Mouse (Mus musculus) hindbrain, embryonic 13.5 days (tissue): Measurements from ENCODE around the gene Gm20458. TPM values are rescaled to one million over a fixed set of nuclear protein-coding genes. Genes with fewer than 3 reads are reported as not detected.

Experiments
- ATAC-seq: fragments of 200-750 bp; cut with Nextera tagmentation; 2 replicates; pipeline ENCODE4 v1.8.0; 2017; ENCODE audit warnings: moderate TSS enrichment; ENCODE audit not compliant: low FRiP score
- H3K27ac ChIP-seq: fragments of 300-500 bp; sonication (generic); 2 replicates; pipeline ENCODE4 v1.5.1; 2015; ENCODE audit warnings: inconsistent platforms, mild to moderate bottlenecking, moderate library complexity
- H3K27me3 ChIP-seq: fragments of 300-500 bp; sonication (generic); 2 replicates; pipeline ENCODE4 v1.6.1; 2015; ENCODE audit warnings: mild to moderate bottlenecking, inconsistent platforms
- H3K36me3 ChIP-seq: fragments of 300-500 bp; sonication (generic); 2 replicates; pipeline ENCODE4 v1.6.1; 2015; ENCODE audit warnings: mild to moderate bottlenecking, inconsistent platforms
- H3K4me1 ChIP-seq: fragments of 300-500 bp; sonication (generic); replicated peaks from 2 replicates; pipeline ENCODE4 v1.6.1; 2015; ENCODE audit warnings: inconsistent platforms
- H3K4me2 ChIP-seq: fragments of 300-500 bp; sonication (generic); 2 replicates; pipeline ENCODE4 v1.6.1; 2015; ENCODE audit warnings: inconsistent platforms, mild to moderate bottlenecking, moderate library complexity
- H3K4me3 ChIP-seq: fragments of 300-500 bp; sonication (generic); 2 replicates; pipeline ENCODE4 v1.5.1; 2015; ENCODE audit warnings: mild to moderate bottlenecking, inconsistent platforms
- H3K9ac ChIP-seq: fragments of 300-500 bp; sonication (generic); 2 replicates; pipeline ENCODE4 v1.6.1; 2015; ENCODE audit warnings: mild to moderate bottlenecking, inconsistent platforms
- H3K9me3 ChIP-seq: fragments of 300-500 bp; sonication (generic); 2 replicates; pipeline ENCODE4 v1.6.1; 2016; ENCODE audit warnings: inconsistent platforms
- WGBS: fragments of 180-500 bp; shearing (Covaris S2); methylation state at CpG from one replicate; pipeline ENCODE4 v1.1.7; 2015; 5-methylcytosine and 5-hydroxymethylcytosine counted together
- polyA plus RNA-seq: library from polyadenylated mRNA; unstranded; fragments of >200 nt; fragmentation: Nextera tagmentation; extraction: Ambion mirVana; gene quantifications from 2 replicates; pipeline ENCODE4 v1.2.1, GENCODE M21; 2015

Gm20458 gene
- polyA plus RNA-seq, 1 experiment from 2014 or later, result 5.9 TPM

GRCm38 (mm10) chr2:164514916-164515315 lies 54.1 kb downstream of the Gm20458 start:
- no peak overlapping the region for H3K4me2 ChIP-seq
- H3K27me3 ChIP-seq, result no peaks in the 10 kb centered on the region
- ATAC-seq, result no peak
- no peak overlapping the region for H3K9ac ChIP-seq
- no peaks in the 10 kb centered on the region for H3K4me1 ChIP-seq
- no peak overlapping the region for H3K27ac ChIP-seq
- H3K9me3 ChIP-seq, result no peaks in the 10 kb centered on the region
- WGBS, result 83% methylated on average over 3 of the region's 3 CpGs
- no peaks in the 10 kb centered on the region for H3K36me3 ChIP-seq
- no peak overlapping the region for H3K4me3 ChIP-seq

DNA sequence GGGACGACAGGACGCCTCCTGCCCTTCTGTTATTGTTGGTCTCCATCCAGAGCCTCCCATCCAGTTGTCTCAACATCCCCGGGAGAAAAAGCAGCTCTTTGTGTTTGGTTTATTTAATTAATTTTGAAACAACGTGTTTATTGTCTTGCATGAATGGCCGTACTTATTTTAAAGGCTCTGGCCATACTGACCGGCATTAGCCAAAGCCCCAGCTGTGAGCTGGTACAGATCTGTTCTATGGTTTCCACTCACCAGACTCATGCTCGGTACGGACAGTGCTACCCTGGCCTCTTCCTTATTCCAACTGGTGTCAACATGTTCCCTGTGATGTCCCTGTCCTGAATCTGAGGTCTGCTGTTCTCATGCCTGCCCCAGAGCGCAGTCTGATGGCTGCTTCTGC lies 55.1 kb downstream of the Gm20458 start:
- Histone ChIP-seq H3K4me3 (no peak overlapping the region), H3K4me2 (no peak overlapping the region), H3K36me3 (no peaks in the 10 kb centered on the region), H3K9ac (no peak overlapping the region), H3K27me3 (no peaks in the 10 kb centered on the region; the same call in 1 of the 2 replicates), H3K9me3 (no peaks in the 10 kb centered on the region), H3K4me1 (no peaks in the 10 kb centered on the region), H3K27ac (no peak overlapping the region)
- ATAC-seq, result no peak
- 79% methylated on average over 9 of the region's 9 CpGs for WGBS

DNA sequence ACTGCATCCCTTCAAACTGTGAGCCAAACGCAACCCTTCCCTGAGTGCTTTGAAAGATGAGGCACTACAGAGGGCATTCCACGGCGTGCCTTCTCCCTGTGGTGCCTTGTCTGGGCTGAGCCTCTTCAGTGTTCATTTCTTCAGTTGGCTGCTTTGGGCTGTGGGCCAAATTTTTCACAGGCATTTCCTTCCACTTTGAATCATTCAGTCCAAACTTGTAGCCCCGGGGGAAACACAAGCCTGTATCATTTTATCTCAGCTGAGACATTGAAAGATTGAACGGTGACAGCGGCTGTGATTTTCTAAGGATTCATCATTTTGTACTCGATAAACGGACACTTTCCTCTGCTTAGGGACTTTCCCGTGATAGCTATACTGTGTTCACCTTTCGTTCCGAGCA lies 55.8 kb downstream of the Gm20458 start:
- Histone ChIP-seq H3K27ac (no peak overlapping the region), H3K4me1 (0 out of 2 replicates have a peak, but pooled peaks cover 1% of the 10 kb centered on the region), H3K4me2 (no peak overlapping the region), H3K27me3 (no peaks in the 10 kb centered on the region; the same call in 1 of the 2 replicates), H3K36me3 (no peaks in the 10 kb centered on the region), H3K9ac (no peak overlapping the region), H3K4me3 (no peak overlapping the region), H3K9me3 (no peaks in the 10 kb centered on the region)
- no peak for ATAC-seq
- 90% methylated on average over 11 of the region's 11 CpGs for WGBS

DNA sequence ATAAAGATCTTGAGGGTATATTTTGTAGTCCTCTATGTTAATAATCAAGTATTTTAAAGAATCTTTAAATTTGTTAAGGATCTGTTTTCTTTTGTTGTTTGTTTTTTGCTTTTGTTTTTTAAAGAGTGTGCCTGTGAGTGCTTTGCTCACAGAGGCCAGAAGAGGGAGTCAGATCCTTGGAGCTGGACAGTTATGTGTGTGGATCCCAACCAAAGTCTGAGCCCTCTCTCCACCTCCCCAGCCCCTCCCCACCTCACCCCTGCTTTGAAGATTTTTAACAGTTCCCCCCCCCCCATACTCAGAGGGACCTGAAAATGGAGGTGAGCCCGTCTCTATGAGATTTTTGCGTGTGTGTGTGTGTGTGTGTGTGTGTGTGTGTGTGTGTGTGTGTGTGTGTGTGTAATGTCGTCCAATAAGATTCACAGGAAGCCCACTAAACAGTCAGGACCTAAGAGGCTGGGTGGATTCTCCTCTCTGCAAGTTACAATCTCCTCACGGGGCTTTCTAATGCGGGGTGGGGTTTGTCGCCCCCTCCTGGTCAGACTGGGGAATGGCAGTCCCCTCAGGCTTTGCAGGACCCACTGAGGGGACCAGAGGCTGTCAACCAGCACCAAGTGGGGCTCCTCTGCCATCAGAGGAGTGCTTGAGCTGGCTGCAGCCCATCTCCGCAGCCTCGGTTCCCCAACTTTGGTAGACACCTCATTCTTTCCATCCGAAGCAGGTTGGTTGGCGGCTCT lies 56.9 kb downstream of the Gm20458 start:
- H3K4me1 ChIP-seq, result peaks cover 9% of the 10 kb centered on the region; the same call in 1 of the 2 replicates
- no peak for ATAC-seq
- no peaks in the 10 kb centered on the region for H3K36me3 ChIP-seq
- H3K9ac ChIP-seq, result no peak overlapping the region
- H3K27ac ChIP-seq, result no peak overlapping the region
- H3K9me3 ChIP-seq, result no peaks in the 10 kb centered on the region
- no peak overlapping the region for H3K4me2 ChIP-seq
- H3K27me3 ChIP-seq, result peaks cover 4% of the 10 kb centered on the region
- no peak overlapping the region for H3K4me3 ChIP-seq
- WGBS, result 33% methylated on average over 10 of the region's 10 CpGs

DNA sequence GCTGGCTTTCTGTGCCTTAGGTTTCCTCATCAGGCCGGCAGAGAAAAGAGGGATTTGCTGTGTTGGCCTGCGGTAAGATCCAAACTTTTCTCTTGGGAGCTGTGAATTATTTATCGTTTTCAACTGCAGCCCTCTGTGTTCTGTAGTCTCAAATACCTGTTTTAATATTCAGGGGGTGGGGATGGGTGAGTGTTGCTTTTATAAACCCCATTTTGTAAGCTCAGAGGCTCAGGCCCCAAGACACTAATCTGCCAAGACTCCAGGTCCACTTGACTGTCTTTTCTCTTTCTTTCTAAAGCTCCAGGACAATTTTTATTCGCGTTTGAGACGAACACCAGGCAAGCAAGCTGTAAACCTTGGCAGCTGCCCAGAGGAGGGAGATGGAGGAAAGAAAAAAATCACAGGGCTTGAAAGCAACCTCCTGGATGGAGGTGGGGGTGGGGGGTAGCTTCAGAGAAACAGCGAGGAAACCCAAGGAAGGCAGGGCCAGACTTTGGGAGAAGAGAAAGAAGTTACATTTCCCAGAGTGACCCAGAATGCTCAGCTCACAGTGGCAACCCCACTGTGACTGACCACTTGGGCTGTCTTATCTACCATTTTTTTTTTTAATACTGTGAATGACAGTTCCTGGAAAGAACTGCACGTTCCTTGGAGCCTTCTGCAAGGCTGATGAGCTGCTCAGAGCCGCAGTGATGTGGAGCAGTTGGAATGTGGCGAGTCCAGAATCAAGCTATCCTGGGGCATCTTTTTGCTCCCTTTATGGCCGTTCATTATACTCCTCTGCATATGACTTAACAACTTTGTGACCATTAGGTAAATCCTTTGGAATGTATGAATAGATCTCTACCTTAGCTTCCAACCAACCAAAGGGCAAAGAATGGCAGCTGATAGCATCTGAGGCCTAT lies 57.8 kb downstream of the Gm20458 start:
- Histone ChIP-seq H3K4me2 (no peak overlapping the region), H3K9me3 (no peaks in the 10 kb centered on the region)

GRCm38 (mm10) chr2:164519171-164519526 lies 58.4 kb downstream of the Gm20458 start:
- Histone ChIP-seq H3K36me3 (no peaks in the 10 kb centered on the region), H3K9me3 (no peaks in the 10 kb centered on the region), H3K27me3 (peaks cover 4% of the 10 kb centered on the region), H3K4me1 (peaks cover 9% of the 10 kb centered on the region; the same call in 1 of the 2 replicates), H3K4me2 (no peak overlapping the region), H3K27ac (no peak overlapping the region), H3K9ac (no peak overlapping the region), H3K4me3 (no peak overlapping the region)
- WGBS, result 73% methylated on average over 6 of the region's 6 CpGs
- no peak for ATAC-seq

More for the DNA sequence above, 57.8 kb downstream of the Gm20458 start:
- no peak overlapping the region for H3K9ac ChIP-seq
- peaks cover 9% of the 10 kb centered on the region; the same call in 1 of the 2 replicates for H3K4me1 ChIP-seq
- no peak overlapping the region for H3K27ac ChIP-seq
- no peak overlapping the region for H3K4me3 ChIP-seq
- peaks cover 4% of the 10 kb centered on the region for H3K27me3 ChIP-seq
- H3K36me3 ChIP-seq, result no peaks in the 10 kb centered on the region
- 60% methylated on average over 11 of the region's 11 CpGs for WGBS
- no peak for ATAC-seq

DNA sequence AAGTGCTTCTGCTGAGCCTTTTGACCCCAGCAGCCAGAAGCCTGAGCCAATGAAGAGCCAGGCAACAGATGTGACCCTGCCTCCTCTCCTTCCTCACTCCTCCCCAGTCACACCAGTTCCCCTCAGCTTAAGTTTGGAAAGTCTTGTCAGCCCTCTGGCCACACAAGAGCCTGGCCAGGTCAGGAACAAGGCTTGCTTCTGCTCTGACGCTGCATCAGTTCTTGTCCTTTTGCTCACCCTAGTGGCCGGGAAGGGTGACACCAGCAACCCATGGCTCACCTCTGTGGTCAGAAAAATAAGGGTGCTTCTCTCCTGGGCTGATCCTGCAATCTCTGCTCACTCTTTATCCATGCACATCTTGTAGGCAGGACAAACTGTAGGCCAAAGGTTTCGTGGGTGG lies 60.0 kb downstream of the Gm20458 start:
- no peaks in the 10 kb centered on the region for H3K9me3 ChIP-seq
- H3K9ac ChIP-seq, result no peak overlapping the region
- no peaks in the 10 kb centered on the region for H3K36me3 ChIP-seq
- H3K27me3 ChIP-seq, result peaks cover 4% of the 10 kb centered on the region
- H3K27ac ChIP-seq, result no peak overlapping the region
- no peak overlapping the region for H3K4me3 ChIP-seq
- ATAC-seq, result no peak
- WGBS, result 15% methylated on average over 3 of the region's 3 CpGs
- peaks cover 9% of the 10 kb centered on the region; the same call in 1 of the 2 replicates for H3K4me1 ChIP-seq
- H3K4me2 ChIP-seq, result no peak overlapping the region

DNA sequence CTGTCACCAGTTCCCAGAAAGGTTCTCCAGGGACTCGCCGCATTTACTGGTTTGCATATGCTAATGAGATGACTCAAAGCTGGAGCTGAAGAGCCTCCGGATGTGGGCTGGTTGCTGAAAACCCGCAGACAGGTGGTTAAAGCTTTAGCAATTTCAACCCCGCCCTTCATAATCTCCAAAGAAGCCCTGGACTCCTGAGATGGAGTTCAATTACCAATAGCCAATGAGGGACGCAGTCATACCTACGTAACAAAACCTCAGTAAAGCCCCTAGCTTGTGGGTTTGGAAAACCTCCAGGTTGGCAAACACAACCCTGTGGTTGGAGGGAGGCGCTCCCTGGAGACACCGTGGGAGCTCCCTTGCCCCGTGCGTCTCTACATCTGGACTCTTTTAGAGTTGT lies 61.1 kb downstream of the Gm20458 start:
- no peak for ATAC-seq
- Histone ChIP-seq H3K27me3 (peaks cover 4% of the 10 kb centered on the region), H3K4me3 (no peak overlapping the region), H3K9me3 (0 out of 2 replicates have a peak, but pooled peaks cover 6% of the 10 kb centered on the region), H3K4me2 (no peak overlapping the region), H3K4me1 (peaks cover 9% of the 10 kb centered on the region; the same call in 1 of the 2 replicates), H3K27ac (no peak overlapping the region), H3K36me3 (no peaks in the 10 kb centered on the region), H3K9ac (no peak overlapping the region)
- 11% methylated on average over 11 of the region's 11 CpGs for WGBS

- Histone ChIP-seq H3K36me3 (no peaks in the 10 kb centered on the region), H3K4me2 (no peak overlapping the region), H3K9me3 (0 out of 2 replicates have a peak, but pooled peaks cover 8% of the 10 kb centered on the region), H3K27ac (no peak overlapping the region), H3K4me1 (peaks cover 9% of the 10 kb centered on the region; the same call in 1 of the 2 replicates), H3K27me3 (peaks cover 4% of the 10 kb centered on the region), H3K4me3 (no peak overlapping the region), H3K9ac (no peak overlapping the region)
- no peak for ATAC-seq
- WGBS, result 38% methylated on average over 8 of the region's 8 CpGs
These were observed 61.5 kb downstream of the Gm20458 start for GRCm38 (mm10) chr2:164522280-164522679.

DNA sequence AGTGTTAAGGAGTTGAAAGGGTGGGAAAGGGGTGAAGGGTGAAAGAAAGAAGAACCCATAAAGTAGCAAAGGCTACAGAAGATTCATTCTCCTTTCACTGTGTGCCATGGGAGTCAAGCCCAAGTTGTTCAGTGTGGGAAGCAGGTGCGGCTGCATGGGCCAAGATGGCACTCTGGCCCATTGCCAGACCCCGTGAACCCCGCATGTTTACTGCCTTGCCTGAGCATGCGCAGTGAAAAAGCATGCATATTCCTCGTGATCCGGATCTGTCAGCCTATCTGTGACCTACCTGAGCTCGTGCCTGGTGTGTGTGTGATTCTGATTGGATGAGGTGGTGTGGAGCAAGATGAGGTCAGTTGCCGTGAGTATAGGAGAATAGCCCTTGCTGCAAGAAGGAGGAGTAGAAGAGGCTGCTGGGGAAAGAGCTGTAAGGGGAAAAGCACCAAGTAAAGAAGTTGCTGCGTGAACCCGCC lies 62.6 kb downstream of the Gm20458 start:
- H3K27me3 ChIP-seq, result peaks cover 4% of the 10 kb centered on the region
- H3K9me3 ChIP-seq, result 0 out of 2 replicates have a peak, but pooled peaks cover 8% of the 10 kb centered on the region
- H3K4me2 ChIP-seq, result no peak overlapping the region
- H3K4me3 ChIP-seq, result no peak overlapping the region
- H3K4me1 ChIP-seq, result peaks cover 9% of the 10 kb centered on the region; the same call in 1 of the 2 replicates
- no peak overlapping the region for H3K27ac ChIP-seq
- H3K36me3 ChIP-seq, result no peaks in the 10 kb centered on the region
- ATAC-seq, result no peak
- H3K9ac ChIP-seq, result no peak overlapping the region
- WGBS, result 84% methylated on average over 10 of the region's 10 CpGs

DNA sequence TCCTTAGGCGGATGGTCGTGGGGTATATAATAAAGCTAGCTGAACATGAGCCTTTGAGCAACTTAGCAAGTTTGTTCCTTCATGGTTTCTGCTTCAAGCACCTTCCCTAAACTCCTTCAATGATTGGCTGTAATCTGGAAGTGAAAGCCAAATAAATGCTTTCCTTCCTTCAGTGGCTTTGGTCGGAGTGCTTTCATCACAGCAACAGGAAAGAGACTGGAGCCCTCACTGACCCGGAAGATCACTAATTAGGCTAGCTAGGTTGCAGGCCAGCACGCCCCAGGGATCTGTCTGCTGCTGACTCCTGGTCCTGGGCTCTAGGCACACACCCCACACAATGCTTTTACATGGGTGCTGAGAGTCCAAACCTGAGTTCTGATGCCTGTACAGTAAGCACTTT lies 67.8 kb downstream of the Gm20458 start:
- H3K27ac ChIP-seq, result no peak overlapping the region
- 80% methylated on average over 5 of the region's 5 CpGs for WGBS
- no peak overlapping the region for H3K9ac ChIP-seq
- H3K4me2 ChIP-seq, result no peak overlapping the region
- no peak for ATAC-seq
- no peaks in the 10 kb centered on the region for H3K27me3 ChIP-seq
- H3K4me1 ChIP-seq, result no peaks in the 10 kb centered on the region
- no peaks in the 10 kb centered on the region for H3K36me3 ChIP-seq
- 0 out of 2 replicates have a peak, but pooled peaks cover 8% of the 10 kb centered on the region for H3K9me3 ChIP-seq
- no peak overlapping the region for H3K4me3 ChIP-seq

GRCm38 (mm10) chr2:164531169-164531568 lies 70.4 kb downstream of the Gm20458 start:
- Histone ChIP-seq H3K9me3 (0 out of 2 replicates have a peak, but pooled peaks cover 8% of the 10 kb centered on the region), H3K4me3 (no peak overlapping the region), H3K4me2 (no peak overlapping the region), H3K27ac (no peak overlapping the region), H3K4me1 (no peaks in the 10 kb centered on the region), H3K9ac (no peak overlapping the region), H3K27me3 (no peaks in the 10 kb centered on the region), H3K36me3 (no peaks in the 10 kb centered on the region)
- ATAC-seq, result no peak
- 5% methylated on average over 3 of the region's 3 CpGs for WGBS
